Mouse (Mus musculus): Measurements from ENCODE around the gene Cdh18.
"Not testable (repeated sequence)": the region's sequence is repeated elsewhere in the genome, so short reads cannot be mapped to it uniquely, and the experiment has no call there.

The Cdh18 gene

DNA sequence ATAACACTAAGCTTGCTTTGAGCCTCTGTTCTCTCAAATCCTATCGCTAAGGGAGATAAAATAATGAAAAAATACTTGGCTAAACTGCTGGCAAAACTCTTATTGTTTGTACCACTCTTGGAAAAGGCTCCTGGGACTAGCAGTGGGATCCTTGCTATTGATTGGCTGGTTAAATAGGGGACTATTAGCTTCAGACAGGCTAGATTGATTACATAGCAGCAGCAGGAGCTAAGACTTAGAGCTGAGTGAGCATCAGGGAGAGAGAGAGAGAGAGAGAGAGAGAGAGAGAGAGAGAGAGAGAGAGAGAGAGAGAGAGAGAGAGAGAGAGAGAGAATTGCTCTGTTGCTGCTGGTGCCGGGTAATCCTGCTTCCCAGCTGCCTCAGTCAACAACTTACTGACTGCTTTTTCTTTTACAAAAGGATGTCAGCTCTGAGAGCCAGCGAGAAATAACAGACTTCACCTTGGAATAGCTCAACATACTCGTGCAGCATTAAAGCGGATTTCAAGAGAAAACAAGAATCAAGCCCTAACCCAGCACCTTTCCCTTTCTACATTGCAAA, at the start of gene Cdh18:
TSS of gene Cdh18 (plus strand) at position 312 of the 561 bp plus-strand sequence.
- no peak for DNase-seq

DNA sequence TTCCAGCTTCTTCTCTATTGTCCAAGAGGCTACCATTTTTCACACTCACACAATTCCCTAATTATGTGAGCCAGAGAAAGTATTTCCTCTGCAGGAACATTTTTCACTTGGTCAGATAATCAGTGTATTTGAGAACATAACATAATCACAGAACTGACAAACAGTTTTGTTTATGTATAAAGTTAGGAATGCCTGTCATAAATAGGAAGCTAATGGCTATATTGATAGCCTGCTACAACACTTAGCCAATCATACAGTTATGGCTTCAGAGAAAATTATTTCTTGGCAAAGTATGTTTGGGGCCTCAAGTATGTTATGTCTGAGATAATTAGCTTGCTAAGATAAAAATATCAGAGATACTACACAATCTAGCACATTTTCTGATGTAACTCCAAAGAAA, 37.6 kb upstream of the Cdh18 start:
- DNase-seq, result no peak

DNA sequence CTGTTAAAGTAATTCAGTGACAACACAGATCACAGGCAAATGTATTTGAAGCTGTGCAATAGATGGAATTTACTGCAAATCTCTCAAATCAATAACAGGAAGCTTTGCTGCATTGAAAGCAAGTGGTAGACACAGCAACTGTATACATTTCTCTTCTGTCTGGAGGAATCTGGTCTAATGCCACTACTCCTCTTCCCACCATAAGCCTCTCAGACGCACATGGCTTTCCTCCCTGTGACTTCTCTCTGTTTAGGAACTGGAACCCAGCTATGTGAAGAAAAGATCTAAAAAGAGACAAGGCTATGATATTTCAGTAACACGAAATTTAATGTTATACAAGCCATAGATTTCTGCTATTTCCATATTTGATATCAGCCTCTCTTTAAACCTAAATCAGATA, 13.0 kb upstream of the Cdh18 start:
- no peak for DNase-seq

DNA sequence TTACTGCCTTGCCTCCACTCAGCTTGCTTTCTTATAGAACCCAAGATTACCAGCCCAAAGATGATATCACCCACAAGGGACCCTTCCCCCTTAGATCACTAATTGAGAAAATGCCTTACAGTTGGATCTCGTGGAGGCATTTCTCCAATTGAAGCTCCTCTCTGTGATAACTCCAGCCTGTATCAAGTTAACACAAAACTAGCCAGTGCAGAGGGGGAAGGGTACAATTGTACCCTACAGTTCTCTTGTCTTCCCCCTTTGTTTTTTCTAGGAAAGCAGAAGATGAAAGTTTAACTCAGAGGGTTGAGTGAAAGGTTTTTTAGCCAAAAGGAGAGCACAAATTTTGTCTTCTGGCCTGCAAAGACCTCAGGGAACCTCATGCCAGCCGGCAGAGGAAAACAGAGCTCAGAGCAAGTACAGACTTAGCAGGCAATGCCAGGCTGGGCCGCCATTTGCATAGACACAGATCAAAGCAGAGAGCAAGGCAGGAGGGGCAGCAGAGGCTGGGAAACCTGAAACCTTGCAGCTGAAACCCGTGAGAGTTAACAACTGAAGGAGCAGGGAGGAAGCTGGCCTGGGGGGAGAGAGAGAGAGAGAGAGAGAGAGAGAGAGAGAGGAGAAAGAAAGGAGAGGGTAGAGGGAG, 29.3 kb downstream of the Cdh18 start:
- no peak for DNase-seq

DNA sequence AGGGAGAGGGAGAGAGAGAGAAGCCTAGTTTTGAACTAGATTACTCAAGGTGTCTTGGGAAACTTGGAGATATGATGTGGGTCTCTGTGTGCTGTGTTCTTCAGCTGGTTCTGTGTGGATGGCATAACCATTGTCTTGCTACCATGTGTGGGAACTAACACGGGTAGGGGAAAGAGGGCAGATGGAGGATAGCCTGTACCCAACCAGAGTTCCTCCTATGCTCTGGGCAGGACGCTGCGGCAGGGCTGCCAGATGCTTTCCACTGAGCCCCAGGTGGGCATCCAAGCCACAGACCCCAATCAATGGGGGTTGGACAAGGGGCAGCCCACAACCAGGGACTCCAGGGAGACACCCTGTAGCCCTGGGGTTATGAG, 29.8 kb downstream of the Cdh18 start:
- no peak for DNase-seq

DNA sequence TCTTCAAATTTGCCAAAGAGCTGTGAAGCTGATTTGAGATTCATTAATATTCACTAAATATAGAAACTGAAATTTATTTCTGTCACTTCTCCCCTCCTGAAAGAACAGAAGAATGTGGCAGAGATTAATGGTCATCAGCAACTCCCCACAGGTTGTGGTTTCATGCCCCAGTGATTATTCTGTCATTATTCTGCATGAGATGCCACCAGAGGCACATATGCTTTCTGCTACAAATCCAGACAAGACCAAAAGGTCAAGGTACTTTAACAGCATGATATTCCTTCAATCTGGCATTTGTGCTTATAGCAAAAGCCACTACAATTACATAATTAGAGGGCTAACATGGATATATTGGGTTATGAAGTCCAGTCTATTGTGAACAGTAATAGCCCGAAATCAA, 35.8 kb downstream of the Cdh18 start:
- peak; percentile 52 to 73 for DNase-seq

DNA sequence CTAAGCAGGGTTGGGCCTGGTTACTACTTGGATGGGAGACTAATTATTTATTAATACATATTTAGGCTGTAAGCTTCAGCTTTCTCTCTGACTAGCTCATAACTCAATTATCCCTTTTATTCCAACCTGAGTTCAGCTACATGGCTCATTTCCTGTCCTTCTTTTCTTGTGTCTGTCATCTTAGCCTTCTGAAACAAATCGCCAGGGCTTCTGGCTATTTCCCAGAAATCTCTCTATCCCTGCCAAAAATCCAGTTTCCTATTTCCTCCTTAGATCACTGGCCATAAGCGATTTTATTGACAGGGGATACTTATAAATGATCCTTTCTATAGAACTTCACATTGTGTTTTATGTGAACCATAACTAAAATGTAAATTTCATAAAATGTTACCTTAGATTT, 167.6 kb downstream of the Cdh18 start:
- DNase-seq, result peak in 1 of 2 experiments; percentile 10

DNA sequence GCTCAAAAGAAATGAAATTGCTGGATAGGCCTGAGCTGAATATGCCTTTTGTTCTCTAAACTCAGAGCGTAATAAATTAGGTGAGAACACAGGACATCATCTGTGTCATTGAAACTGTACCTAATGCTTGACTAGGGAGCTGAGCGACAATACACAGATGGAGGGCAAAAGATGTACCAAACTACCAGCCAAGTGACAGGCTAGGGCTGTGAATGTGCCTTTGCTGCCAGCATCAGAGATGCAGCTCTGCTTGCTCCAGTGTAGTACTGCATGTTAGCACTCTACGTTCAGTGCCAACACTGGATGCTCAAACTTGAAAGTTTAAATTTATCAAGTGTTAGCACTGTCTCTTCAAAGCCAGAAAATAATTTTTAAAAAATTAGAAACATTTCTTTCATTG, 168.9 kb downstream of the Cdh18 start:
- DNase-seq, result peak; percentile 55 to 69

DNA sequence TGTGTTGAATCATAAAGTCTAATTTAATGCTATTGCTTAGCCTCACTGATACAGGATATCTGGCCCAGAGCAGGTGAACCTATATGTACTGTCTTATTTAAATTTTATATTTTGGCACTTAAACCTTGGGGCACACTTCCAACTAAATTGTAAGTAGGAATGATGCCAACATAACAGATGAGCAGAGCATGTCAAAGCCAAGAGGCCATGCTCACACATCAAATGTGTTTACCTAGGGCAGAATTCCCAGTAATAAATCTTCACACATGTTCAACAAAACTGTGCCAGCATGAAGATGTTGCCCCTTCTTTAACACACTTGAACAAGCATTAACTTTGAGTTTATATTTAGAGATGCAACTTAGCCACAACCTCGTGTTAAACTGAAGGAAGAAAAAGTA, 177.8 kb downstream of the Cdh18 start:
- DNase-seq, result peak; percentile 22 to 42

DNA sequence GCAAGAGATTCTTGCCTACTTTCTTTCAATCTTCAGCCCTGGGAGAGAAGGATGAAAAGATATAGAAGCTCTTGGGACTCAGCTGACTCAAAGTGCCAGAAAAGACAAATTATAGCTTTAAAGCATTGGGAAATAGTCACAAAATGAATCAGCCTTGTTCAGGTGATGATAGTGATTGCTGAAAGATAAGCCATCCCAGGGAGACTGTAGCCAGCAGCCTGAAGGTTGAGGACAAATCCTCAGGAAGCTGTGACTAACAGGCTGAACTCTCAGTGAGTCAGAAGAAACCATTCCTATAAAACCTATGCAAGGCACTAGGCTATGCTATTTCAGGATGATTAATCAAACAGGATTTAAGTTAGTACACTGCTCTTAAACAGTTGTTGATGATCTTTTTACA, 184.2 kb downstream of the Cdh18 start:
- no peak for DNase-seq

DNA sequence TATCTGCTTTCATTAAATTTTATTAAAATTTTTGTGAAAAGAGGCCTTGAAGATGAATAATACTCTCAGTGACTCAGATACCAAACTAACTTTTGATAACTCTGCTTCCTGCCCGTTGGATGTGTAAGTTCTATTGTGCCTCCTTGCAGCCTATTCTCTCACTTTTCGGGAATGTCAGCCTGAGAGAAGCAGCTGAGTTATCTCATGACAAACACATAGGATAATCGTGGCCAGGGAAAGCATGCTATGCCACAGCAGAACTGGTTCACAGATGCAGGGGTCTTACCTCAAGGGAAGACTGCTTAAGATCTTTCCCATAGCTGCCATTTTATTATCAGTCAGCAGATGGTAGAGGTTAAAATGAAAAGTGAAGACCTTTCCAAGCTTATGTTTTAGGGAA, 187.3 kb downstream of the Cdh18 start:
- no peak for DNase-seq

DNA sequence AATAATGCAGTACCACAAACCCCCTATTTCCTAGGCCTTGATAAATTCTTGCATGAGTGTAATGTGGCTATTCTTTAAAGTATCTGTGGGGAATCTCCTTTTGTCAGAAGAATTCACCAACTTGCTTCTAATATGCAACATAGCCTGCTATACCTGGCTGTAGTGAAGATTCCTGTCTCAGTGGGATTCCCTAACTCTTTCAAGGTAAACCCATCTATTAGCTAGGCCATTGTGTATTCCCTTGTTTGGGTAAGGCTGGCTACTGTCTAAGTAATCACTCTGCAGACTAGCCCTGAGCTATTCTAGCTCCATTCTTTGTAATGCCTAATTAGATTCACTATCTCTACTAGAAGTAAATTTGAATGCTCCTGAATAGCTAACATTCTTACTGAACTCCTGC, 212.4 kb downstream of the Cdh18 start:
- not testable (repeated sequence) for DNase-seq

DNA sequence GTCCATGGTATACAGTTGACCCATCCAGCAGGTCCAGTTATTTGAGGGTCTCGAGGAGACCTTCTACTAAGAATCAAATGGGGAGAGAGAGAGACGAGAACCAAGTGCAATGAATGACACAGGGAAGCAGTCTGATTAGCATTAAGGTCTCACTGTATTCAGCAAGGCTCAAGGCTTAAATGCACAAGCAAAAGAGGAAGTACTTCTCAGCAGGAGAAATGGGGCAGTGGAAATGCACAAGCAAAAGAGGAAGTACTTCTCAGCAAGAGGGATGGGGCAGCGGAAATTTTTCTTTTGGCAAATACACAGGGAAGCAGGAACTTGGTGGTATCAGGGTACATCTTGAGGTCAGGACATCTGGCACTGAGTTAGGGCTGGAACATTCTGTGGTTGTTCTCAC, 217.8 kb downstream of the Cdh18 start:
- not testable (repeated sequence) for DNase-seq

DNA sequence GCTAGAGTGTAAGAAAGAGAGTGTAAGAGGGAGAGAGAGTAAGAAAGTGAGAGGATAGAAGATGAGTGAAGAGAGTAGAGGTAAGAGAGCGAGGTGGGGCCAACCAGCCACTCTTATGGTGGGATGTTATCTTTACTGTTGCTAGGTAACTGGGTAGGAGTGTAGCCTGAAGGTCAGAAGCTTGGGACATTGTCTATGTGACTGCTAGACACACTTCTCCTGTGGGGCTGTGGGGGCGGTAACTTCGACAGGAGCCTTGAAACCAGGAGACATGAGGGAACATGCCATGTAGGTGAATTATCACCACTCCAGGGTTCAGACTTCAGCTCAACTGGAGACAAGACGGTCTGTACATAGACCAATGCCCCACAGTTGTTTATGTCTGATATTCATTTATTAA, 227.5 kb downstream of the Cdh18 start:
- no peak for DNase-seq

DNA sequence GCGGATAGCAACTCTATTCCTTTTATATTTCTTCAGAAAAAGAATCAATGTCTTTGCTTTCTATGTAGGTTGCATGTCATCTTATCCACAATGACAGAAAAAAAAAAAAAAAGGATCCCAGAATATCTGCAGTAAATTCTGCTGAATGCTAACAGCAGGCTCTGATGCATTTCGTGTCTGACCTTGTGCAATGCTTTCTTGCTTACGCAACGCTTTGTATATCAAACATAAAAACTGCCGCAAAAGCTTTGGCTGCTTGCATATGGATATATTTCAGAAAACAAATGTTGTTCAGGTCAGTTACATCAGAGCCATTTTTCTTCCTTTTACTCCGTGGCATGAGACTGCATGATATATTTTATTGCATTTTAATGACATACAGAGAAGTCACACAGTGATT, 240.9 kb downstream of the Cdh18 start:
- DNase-seq, result no peak

DNA sequence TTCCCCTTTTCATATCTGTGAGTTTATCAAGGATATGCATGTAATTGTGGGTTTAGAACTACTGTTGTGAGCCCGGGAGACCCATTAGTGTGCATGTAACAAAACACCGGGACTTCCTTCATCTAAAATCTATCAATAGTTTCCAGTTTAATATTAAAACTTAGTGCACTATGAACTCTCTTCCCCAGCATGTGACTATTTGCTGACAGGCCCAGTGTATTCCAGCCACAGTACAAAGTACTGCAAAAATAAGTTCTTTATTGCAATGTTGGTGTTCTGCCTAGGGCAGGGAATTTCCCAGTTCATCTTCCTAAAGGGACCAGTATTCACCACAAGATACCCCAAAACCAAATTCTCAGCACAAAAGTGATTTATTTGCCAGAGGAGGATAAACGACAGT, 243.0 kb downstream of the Cdh18 start:
- DNase-seq, result no peak

DNA sequence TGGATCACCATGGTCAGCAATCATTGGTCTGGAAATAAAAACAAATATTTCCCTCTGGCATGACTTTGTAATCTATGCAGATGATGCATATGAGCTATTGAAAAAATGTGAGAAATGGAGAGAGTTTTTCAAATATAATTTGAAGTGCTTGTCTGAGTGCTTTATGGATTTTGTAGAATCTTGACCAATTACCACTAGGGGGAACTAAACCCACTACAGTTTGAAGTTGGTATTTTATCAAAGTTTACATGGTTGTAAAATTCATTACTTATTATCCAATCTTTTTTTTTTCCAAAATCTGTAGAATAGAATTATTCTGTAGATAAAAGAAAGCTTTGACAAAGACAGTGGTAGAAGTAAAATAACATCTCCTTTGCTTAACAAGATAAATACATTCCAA, 284.3 kb downstream of the Cdh18 start:
- no peak for DNase-seq

DNA sequence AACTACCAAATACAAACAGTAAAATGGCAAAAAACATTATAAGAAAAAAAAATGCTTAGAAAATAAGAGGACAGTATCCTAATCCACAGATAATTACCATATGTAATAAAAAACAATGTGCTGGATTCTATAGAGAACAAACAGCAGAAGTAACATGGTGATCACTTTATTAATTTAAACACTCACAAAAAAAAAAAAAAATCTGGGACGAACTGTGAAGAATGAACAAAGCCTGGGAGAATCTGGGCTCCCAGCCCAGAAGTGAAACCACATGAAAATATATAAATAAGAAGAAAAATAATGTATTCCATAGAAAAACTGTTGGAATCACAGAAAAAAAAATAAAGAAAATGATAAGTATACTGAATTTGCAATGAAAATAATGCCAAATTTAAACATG, 288.4 kb downstream of the Cdh18 start:
- no peak for DNase-seq

DNA sequence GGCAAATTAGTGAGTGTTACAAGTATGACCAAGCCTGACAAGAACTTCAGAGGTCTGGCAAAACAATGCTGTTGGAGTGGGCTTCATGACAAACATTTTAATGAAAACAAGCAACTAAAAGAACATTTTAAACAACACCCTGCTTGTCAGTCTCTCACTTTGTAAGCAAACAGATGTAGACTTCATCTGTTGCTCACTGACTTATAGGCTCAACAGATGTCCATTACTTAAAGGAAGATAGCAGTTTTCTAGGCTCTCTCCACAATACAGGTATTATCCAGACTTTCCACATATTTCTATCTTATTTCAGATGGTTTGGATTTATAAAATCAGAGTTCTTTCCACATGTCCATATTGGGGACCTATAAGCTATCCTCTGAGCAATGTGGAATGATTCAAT, 308.9 kb downstream of the Cdh18 start:
- no peak for DNase-seq

DNA sequence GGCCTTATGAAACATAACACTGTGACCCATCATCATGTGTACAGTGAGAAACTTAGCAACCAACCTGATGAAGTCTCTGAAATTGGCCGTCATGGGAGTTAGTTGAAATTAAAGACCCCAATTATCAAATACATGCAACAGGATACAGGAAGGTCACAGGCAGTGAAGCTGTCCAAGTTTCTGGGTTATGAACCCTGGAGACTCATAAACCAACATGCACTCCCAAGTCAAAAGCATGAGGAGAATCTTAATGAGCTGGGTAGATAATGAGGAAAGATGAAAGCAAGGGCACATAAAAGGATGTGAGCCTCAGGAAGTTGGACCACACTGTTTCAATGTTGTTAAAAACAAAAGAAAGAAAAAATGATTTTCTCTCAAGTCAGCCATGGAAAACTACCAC, 321.9 kb downstream of the Cdh18 start:
- no peak for DNase-seq

DNA sequence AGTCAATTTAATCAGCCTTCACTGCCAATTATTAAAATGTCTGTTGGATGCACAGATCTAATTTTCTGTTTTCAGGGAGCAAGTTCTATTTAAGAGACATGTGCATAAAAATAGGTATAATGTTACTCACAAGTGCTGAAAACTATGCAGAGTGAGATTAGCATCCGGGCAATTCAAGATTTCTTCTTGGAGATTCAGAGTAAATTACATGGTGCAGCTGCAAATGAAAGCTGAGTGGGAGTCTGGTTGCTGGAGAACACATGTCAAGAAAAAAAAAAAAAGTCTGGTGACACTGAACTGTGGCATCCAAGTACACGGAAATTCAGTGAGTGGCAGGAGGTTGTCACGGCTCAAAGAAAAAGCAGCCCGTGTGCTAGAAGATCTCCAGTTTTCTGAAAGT, 348.9 kb downstream of the Cdh18 start:
- DNase-seq, result no peak

DNA sequence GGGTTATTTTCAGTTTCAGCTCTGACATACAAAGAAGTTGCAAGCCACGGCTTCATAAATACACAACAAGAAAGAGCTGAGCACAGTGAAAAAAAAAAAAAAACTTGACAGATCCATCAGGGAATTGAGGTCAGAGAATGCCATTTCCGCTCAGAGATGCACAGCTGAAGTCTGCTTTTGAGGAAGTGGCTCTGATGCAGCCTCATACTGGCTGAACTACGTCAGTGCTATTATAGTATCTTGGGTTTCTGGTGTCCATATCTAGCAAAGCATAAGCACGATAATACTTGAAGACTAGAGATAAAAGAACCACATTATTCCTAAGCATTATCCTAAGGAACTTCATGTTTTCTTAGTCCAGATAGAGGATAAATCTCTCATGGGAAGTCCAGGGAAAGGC, 349.4 kb downstream of the Cdh18 start:
- no peak for DNase-seq

DNA sequence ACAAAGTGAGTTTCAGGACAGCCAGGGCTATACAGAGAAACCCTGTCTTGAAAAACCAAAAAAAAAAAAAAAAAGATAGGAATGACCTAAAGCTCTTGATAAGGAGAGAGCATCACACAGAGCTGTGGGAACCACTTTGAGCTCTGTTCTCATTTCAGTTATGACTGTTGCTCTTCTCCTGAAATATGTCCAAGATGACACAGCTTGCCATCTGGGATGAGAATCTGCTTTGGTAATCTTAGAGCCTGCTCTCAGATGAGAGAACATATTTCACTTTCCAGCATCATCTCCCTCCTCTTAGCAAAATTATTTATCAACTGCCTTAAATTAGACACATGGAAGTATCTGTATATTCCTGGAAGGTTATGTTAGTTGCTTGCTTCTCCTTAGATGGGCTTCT, 365.6 kb downstream of the Cdh18 start:
- peak; percentile 64 to 73 for DNase-seq

DNA sequence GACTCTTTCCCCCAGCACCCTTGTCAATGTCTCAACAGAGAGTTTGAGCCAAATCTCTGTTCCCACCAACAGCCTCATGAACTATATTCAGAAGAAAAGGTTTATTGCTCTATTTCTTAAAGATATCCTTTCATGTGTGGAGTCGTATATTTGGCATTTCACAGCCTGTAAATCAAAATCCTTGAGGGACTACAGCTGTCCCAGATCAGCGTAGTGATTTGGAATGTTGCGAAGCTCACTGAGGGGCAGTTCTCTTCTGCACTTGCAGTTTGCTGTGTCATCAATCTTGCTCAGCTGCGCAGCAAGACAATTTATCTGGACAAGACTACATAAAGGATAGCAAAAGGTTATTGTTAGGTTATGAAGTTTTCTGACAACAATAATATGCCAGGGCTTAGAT, 385.5 kb downstream of the Cdh18 start:
- DNase-seq, result no peak

DNA sequence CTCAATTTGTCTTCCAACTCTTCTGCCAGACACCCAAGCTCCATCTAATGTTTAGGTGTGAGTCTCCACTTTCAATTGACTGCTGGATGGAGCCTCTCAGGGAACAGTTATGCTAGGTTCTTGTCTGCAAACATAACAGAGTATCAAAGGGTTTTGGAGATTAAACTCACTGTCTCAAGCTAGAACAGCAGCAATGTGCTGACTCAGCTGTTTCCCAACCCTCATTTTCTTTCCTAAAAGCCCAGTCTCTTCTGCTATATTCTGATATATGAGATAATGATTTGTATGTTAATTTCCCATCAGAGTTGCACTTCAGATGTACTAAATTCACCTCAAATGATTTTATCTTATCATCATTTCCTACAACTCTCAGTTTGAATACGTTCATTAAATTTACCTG, 398.4 kb downstream of the Cdh18 start:
- DNase-seq, result no peak

Measured in cerebellum, adult 18-20 months (tissue).